Mouse (Mus musculus) left cerebral cortex, adult 2 months (tissue): ENCODE measurements around the gene Abca1. TPM values are rescaled to one million over a fixed set of nuclear protein-coding genes. Genes with fewer than 3 reads are reported as not detected.

ENCODE experiments used
- DNase-seq, 2 experiments: peaks; one replicate each; pipeline ENCODE4 v3.0.0; 2021 to 2022; ENCODE audit warnings: low spot score in 2 of 2, mixed read lengths in 1 of 2; ENCODE audit errors: extremely low spot score in 1 of 2
- H3K27ac ChIP-seq: fragments of 200-600 bp; 2 replicates; pipeline ENCODE4 v1.8.1; 2022
- H3K4me3 ChIP-seq: fragments of 200-600 bp; 2 replicates; pipeline ENCODE4 v1.8.1; 2022
- CTCF ChIP-seq: fragments of 200-600 bp; IDR thresholded peaks from 2 replicates; pipeline ENCODE4 v1.8.1; 2022; ENCODE audit warnings: antibody characterized with exemption, mild to moderate bottlenecking, moderate library complexity
- intact Hi-C: fragments of 180-260 bp; cut with DNase I; formaldehyde crosslinking; loops from one replicate; pipeline ENCODE4 v1.15.1; 2025
- total RNA-seq, 2 experiments: library from RNA; stranded (reverse); gene quantifications; 2 replicates each; pipeline ENCODE4 v1.2.3; 2021

Gene Abca1
- total RNA-seq, 2 experiments from 2014 or later, result 17.0 to 19.5 TPM

DNA sequence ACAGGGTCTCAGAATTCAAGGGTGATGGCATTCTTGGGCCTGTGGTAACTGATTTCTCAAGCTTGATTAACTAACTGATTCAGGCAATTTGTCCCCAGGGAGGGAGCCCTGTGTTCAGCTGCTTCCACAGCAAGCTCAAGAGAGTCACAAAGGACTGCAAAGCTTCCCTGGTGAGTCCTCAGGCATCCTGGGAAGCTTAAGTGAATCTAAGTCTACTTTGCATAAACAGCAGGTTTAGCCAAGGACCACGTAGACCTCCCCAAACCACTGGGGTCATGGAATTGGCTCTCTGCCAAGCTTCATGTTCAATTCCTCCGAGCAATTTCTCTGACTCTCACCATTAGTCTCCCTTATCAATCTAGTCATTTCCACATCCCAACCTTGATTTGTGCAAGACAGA, 12.2 kb downstream of the Abca1 start:
- DNase-seq, result no peak
- intact Hi-C loops, result no loop called here
- Histone ChIP-seq H3K27ac (no peak overlapping the region), H3K4me3 (no peak overlapping the region)
- no peak for TF ChIP-seq CTCF

DNA sequence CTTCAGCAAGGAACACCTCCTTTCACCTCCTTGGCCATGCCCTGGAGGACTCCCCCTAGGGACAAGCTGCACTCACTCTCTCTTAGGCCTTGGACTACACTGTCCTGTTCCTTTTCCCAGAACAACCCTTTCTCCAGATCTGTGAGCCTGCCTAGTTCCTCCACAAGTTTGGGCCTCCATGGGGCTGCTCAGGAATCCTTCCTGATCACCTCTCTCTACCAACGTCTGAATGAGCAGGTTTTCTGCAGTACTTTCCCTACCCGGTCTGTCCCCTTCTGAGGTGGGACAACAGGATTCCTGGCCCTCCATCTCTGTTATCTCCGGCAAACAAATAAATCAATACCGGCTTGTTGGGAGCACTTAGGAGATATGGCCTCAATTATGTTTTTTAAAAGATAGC, 12.6 kb downstream of the Abca1 start:
- no peak for TF ChIP-seq CTCF
- Histone ChIP-seq H3K4me3 (no peak overlapping the region), H3K27ac (no peak overlapping the region)
- intact Hi-C loops, result no loop called here
- DNase-seq, result no peak

GRCm38 (mm10) chr4:53146227-53146949, 13.3 kb downstream of the Abca1 start:
- no peak for DNase-seq
- no peak for TF ChIP-seq CTCF
- H3K4me3 ChIP-seq, result no peak overlapping the region
- intact Hi-C loops, result no loop called here
- no peak overlapping the region for H3K27ac ChIP-seq

DNA sequence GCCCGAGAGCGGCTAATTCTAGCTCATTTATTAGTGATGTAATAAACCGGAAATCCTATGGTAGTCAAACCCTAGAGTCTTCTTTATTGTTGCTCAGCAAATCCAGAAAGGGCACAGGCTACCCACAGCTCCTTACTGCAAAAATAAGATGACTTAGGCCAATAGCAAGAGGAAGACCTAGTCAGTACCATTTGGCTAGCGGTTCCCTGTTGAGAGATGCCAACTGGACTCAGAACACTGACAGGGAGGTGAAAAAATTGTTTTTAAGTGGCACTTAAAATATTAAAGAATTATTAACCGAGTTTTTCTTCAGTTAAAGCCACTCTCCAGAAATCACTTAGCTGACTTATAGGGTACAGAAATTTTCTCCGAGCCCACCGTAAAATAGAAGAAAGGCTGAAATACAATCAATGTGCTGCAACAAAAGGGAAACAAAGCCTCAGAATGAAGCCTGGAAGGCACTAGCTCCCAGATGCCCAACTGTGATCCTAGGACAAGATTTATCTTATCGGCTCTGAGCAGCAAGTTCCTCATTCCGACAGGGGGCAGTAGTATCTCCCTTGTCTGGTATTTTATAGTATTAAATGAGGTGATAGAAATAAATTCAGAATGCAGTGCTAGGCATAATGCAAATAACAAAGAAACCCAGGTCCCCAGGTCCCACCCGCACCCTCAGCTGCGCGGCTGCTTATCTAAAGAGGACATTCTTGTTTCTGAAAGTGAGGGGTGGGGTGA, 14.1 kb downstream of the Abca1 start:
- Histone ChIP-seq H3K27ac (no peak overlapping the region), H3K4me3 (no peak overlapping the region)
- intact Hi-C loops, result no loop called here
- no peak for DNase-seq
- TF ChIP-seq CTCF, result peak; percentile 33

DNA sequence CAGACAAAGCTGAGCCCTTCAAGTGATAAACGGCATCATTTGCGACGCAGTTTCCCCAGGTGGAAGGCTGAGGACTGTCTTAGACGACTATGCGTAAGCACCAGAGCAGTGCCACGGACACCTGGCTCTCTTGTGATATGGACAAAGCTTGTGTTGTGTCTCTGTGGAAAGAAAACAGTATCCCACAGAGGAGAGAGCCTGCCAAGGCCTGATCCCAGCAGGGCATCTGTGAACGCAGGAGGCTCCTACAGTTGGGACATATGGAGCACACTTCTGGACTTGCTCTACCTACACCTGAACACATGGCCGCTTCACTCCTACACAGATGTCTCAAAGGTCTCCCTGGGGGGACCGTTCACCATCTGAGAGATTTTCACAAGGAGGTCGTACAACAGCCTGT, 15.1 kb downstream of the Abca1 start:
- Histone ChIP-seq H3K27ac (no peak overlapping the region), H3K4me3 (no peak overlapping the region)
- DNase-seq, result no peak
- intact Hi-C loops, result no loop called here
- no peak for TF ChIP-seq CTCF

DNA sequence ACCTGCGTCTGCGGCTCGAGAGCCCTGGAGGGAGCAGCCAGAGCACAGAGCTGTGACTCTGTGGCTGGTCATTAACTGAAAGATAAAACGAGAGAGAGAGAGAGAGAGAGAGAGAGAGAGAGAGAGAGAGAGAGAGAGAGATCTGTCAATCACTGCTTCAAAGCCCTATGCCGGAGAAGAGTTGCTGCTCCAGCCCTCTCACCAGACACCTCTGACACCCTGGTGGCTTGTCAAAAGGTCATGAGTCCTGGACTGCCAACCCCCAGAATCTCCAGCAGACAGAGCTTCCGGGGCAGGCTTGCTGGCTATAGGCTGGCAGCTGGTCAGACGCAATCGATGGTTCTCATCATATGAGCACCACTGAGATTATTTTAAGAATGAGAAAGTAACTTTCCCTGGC, 15.7 kb downstream of the Abca1 start:
- no peak for TF ChIP-seq CTCF
- no peak for DNase-seq
- no peak overlapping the region for H3K27ac ChIP-seq
- intact Hi-C loops, result no loop called here
- no peak overlapping the region for H3K4me3 ChIP-seq

DNA sequence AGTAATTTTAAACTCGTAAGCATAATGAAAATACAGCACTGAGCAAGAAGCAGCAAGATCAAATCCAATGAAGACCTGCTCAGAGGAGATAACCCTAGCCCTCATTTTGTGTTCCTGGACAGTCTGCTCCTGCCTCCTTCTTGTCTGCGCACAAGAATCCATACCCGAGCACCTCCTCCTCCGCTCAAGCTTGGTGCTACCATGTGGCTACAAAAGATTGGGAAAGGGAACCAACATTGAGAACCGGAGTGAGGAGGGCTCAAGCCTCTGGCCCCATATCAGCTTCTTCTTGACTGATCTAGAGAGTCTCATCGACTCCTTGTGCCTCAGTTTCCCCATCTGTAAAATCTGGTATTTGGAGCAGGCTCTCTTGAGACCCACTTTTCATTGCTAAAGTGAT, 19.0 kb downstream of the Abca1 start:
- intact Hi-C loops, result no loop called here
- no peak for TF ChIP-seq CTCF
- no peak for DNase-seq
- H3K4me3 ChIP-seq, result no peak overlapping the region
- H3K27ac ChIP-seq, result no peak overlapping the region

- intact Hi-C loops, result no loop called here
- Histone ChIP-seq H3K27ac (no peak overlapping the region), H3K4me3 (no peak overlapping the region)
- DNase-seq, result no peak
- TF ChIP-seq CTCF, result no peak
These were observed 20.2 kb downstream of the Abca1 start for GRCm38 (mm10) chr4:53139495-53139894.

GRCm38 (mm10) chr4:53138974-53139373, 20.7 kb downstream of the Abca1 start:
- H3K4me3 ChIP-seq, result no peak overlapping the region
- no peak overlapping the region for H3K27ac ChIP-seq
- no peak for DNase-seq
- intact Hi-C loops, result no loop called here
- no peak for TF ChIP-seq CTCF

GRCm38 (mm10) chr4:53137087-53137486, 22.6 kb downstream of the Abca1 start:
- H3K27ac ChIP-seq, result no peak overlapping the region
- no peak overlapping the region for H3K4me3 ChIP-seq
- no peak for TF ChIP-seq CTCF
- DNase-seq, result no peak
- intact Hi-C loops, result no loop called here

- intact Hi-C loops, result no loop called here
- TF ChIP-seq CTCF, result no peak
- no peak for DNase-seq
- Histone ChIP-seq H3K27ac (no peak overlapping the region), H3K4me3 (no peak overlapping the region)
These were observed 24.9 kb downstream of the Abca1 start for GRCm38 (mm10) chr4:53134816-53135215.

DNA sequence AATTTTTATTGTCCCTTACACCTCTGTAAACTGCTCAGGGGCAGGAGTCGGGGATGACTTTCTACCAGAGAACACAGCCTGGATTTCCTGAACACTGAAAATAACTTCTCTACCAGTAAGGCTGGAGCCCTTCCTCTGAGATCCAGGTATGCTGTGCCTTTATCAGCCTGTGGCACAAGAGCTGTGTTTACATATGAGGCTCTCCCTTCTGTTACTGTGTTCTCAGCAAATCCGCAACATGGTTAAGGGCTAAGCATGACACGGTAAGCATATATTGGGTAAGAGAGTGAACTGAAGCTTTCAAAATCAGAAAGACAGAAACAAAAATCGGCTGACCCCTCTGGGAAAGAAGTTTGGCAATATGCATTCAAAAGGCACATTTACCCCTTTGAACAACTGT, 25.7 kb downstream of the Abca1 start:
- intact Hi-C loops, result no loop called here
- Histone ChIP-seq H3K4me3 (no peak overlapping the region), H3K27ac (no peak overlapping the region)
- TF ChIP-seq CTCF, result no peak
- no peak for DNase-seq

DNA sequence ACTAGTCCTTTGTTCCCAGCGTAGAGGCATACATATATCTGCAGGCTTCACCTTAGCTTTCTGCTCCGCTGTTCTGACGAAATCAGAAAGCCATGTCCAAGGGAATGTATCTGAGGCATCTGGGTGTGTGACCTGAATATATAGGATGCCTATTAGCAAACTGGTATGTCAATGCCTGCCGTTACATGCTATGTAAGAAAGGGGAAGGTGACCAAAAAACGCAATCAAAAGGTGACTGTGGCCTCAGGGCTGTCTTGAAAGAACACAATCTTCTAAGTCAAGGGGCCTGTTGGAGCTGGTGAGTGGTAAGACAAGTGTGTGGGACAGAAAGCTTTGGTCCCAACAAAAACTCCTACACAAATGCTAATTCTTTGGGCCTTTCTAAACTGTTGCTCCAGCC, 28.2 kb downstream of the Abca1 start:
- H3K27ac ChIP-seq, result no peak overlapping the region
- no peak for DNase-seq
- no peak for TF ChIP-seq CTCF
- intact Hi-C loops, result no loop called here
- no peak overlapping the region for H3K4me3 ChIP-seq
